Mouse (Mus musculus) layer of hippocampus, postnatal 25 days (tissue): ENCODE results near the gene Olfr954. TPM values are rescaled to one million over a fixed set of nuclear protein-coding genes. Genes with fewer than 3 reads are reported as not detected.

Source experiments
- DNase-seq, 2 experiments: peaks; one replicate each; pipeline ENCODE4 v3.0.0; 2022; ENCODE audit warnings: mixed read lengths in 2 of 2, low spot score in 1 of 2; ENCODE audit errors: extremely low spot score in 1 of 2
- total RNA-seq, 2 experiments: library from RNA; stranded (reverse); gene quantifications; 2 replicates each; pipeline ENCODE4 v1.2.3; 2021

The Olfr954 gene
- not detected for total RNA-seq

DNA sequence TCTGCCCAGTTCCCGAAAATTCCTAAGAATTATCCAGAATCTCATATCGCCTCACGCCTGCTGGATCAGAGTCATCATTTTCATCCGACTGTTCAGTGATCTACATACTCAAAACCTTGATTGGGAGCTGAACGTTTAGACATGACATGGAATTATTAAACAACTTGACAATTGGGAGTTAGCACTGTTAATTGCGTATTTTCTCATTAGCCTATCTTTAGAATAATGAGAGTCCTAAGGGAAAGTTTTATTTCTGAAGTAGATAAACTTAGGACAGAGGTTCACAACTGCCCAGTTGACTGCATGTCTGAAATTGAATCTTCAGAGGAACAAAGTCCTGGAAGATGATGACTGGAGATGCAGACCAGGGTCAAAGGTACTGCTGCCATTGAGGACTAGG, at the start of gene Olfr954:
Olfr954 (plus strand) TSS at position 301 of the 400 bp plus-strand sequence.
- DNase-seq: no peak

DNA sequence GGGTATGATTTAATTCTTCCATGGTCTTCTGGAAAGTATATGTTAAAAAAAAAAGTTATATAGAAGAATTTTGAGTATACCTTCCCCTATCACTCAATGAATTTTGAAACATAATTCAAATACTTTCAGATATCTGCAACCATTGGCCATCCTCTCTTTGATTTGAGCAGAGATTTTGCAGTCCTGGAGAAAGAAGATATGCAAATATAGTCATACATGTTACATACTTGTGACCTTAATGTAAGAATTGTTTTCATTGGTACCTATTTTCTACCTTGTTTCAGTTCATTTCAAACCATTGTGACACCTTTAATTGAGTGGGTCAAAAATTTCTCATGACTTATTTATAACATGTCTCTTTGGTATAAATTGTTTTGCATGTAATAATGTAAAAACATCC, 29.5 kb upstream of the Olfr954 start, which contains the start of gene Olfr952:
Olfr952 (minus strand) TSS at position 101 of the 400 bp plus-strand sequence.
- DNase-seq: no peak

DNA sequence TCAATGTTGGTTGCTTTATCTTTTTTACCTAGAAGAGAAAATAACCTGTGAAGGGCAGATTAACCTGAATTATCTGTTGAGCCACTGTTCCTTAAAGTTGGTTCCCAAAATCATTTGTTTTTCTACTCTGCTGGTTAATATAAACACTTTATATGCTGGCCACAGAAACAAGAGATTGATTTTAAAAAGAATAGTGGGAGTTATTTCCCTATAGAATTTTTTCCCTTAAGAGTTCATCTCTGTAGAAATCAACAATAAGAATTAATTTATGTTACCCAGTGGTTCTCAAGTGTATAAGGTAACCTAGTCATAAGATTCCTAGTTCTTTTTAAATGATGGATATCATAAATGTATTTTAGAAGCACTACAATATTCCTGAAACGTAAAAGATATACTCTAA, 15.3 kb downstream of the Olfr954 start, which contains the start of gene Olfr955:
Olfr955 (minus strand) TSS at position 101 of the 400 bp plus-strand sequence.
- DNase-seq: no peak

DNA sequence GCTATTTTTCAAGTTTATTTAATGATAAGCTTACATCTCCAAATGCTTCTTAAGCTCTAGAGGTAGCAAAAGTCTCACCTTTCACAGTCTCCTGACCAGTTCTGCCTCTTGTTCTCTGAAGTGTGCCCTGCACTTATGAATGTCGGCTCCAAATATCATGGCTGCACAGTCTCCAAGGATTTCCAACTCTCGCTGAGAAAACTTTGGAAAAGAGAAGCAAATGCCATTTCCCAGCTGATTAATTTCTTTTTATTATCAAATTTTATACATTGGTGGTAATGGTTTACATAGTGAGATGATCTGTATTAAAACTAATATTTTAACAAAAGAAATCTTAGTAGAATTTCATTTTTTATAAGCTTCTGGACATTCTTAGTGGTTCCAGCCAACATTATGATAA, 37.4 kb downstream of the Olfr954 start, which contains the start of gene Olfr44:
Olfr44 (minus strand) TSS at position 101 of the 400 bp plus-strand sequence.
- no peak for DNase-seq

DNA sequence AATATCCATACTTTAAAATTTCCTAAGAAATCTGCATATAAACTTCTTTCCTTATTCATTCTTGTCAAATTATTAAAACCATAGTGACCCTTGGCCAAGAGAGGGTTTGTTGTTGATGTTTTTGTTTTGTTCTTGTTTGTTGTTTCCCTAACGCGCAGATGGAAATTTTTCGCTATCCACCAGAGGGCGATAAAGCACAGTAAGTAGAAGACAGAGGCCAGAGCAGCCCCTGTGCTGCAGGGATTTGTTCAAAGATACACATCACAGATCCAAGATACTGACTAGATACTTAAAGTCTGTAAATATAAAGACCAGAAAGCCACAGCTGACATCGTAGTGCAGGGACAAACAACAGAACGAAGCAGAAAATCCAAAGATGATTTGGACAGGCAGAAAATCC, 52.5 kb downstream of the Olfr954 start:
- peak; percentile 22 to 82 for DNase-seq

DNA sequence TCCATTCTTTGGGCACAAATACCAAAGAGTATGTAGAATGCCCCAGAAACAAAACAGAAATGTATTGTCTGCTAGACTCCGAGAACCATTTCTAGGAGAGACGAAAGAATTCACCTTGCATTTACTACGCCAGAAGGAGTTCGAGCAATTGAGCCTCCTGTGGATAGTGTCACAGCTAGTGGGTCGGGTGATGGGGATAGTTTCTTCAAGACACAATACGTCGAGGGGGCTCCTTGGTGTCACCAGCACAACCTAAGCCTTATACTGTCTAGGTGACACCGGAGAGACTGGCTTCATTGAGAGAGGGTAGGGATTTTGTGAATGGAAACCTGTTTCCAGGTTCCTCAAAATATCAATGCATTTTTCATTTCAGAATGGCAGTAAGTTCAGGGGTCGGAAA, 52.9 kb downstream of the Olfr954 start:
- no peak for DNase-seq

Other genes starting within 250 kb of the Olfr954 start
- not detected for gene Olfr1537, start 206.7 kb upstream of the Olfr954 start, total RNA-seq
- not detected for gene Olfr945, start 179.9 kb upstream of the Olfr954 start, total RNA-seq
- not detected for gene Olfr948, start 130.7 kb upstream of the Olfr954 start, total RNA-seq
- not detected for gene Olfr951, start 69.3 kb upstream of the Olfr954 start, total RNA-seq
- gene Olfr952, start 29.6 kb upstream of the Olfr954 start, total RNA-seq: not detected
- gene Olfr955, start 15.2 kb downstream of the Olfr954 start, total RNA-seq: not detected
- gene Olfr44, start 37.3 kb downstream of the Olfr954 start, total RNA-seq: not detected
- gene Olfr957, start 59.1 kb downstream of the Olfr954 start, total RNA-seq: not detected
- gene Olfr958, start 97.4 kb downstream of the Olfr954 start, total RNA-seq: not detected
- not detected for gene Olfr959, start 118.9 kb downstream of the Olfr954 start, total RNA-seq
- 1 to 10 TPM; 3.6 to 6.4 TPM for gene AW551984, start 147.7 kb downstream of the Olfr954 start, total RNA-seq
- gene Olfr148, start 154.0 kb downstream of the Olfr954 start, total RNA-seq: not detected
- gene Olfr960, start 164.7 kb downstream of the Olfr954 start, total RNA-seq: not detected
- gene Olfr961, start 188.4 kb downstream of the Olfr954 start, total RNA-seq: not detected
- gene Olfr963, start 210.5 kb downstream of the Olfr954 start, total RNA-seq: not detected